In genomic region chr2:105075809-105076208, GRCm38 (mm10) we compare ENCODE assay signal across 27 mouse cellular contexts. TPM values are rescaled to one million over a fixed set of nuclear protein-coding genes. Genes with fewer than 3 reads are reported as not detected.
DNase-seq lines count a peak whose midpoint lies in the region; ATAC-seq and TF ChIP-seq lines count a peak whose summit lies in the region.
"Had no signal": no experiment of that assay in that cellular context is flagged by ENCODE, and none has a peak within 500 bp of the region (broad histone marks: within the 10 kb centered on the region; RNA-seq: fewer than 3 reads in every experiment).

No protein-coding gene starts in this region.

- no peak overlapping the region for H3K9ac ChIP-seq in embryonic facial prominence, embryonic 14.5 days (ENCODE audit: low read depth, low read length)
- no peak overlapping the region for H3K9ac ChIP-seq in kidney, embryonic 14.5 days (ENCODE audit: low read depth, low read length)
- no peak overlapping the region for H3K9ac ChIP-seq in kidney, postnatal 0 days (ENCODE audit: low read depth, low read length)
- H3K9ac ChIP-seq: embryonic facial prominence, embryonic 13.5 days; forebrain, embryonic 13.5 days; forebrain, embryonic 15.5 days; forebrain, postnatal 0 days had no signal

- no peaks in the 10 kb centered on the region for H3K9me3 ChIP-seq in embryonic facial prominence, embryonic 14.5 days (ENCODE audit: control insufficient read depth, low read length)
- H3K9me3 ChIP-seq in embryonic facial prominence, embryonic 10.5 days = no peaks in the 10 kb centered on the region
- no peaks in the 10 kb centered on the region for H3K9me3 ChIP-seq in kidney, embryonic 14.5 days (ENCODE audit: control insufficient read depth, low read length)
- no peaks in the 10 kb centered on the region for H3K9me3 ChIP-seq in kidney, postnatal 0 days (replicated peaks; ENCODE audit: low read length)
- H3K9me3 ChIP-seq: embryonic facial prominence, embryonic 13.5 days; forebrain, embryonic 13.5 days; forebrain, embryonic 15.5 days; G1E had no signal

- H3K4me2 ChIP-seq in embryonic facial prominence, embryonic 14.5 days (ENCODE audit: low read depth, low read length) = no peak overlapping the region
- no peak overlapping the region for H3K4me2 ChIP-seq in kidney, embryonic 14.5 days (replicated peaks; ENCODE audit: low read depth, low read length)
- H3K4me2 ChIP-seq in kidney, postnatal 0 days (ENCODE audit: low read length) = no peak overlapping the region
- H3K4me2 ChIP-seq: embryonic facial prominence, embryonic 13.5 days; forebrain, embryonic 13.5 days; forebrain, embryonic 15.5 days had no signal

- no peak overlapping the region for H3K4me3 ChIP-seq in embryonic facial prominence, embryonic 14.5 days (ENCODE audit: low read depth, low read length)
- H3K4me3 ChIP-seq in embryonic facial prominence, embryonic 10.5 days = no peak overlapping the region
- no peak overlapping the region for H3K4me3 ChIP-seq in kidney, embryonic 14.5 days (ENCODE audit: low read length)
- no peak overlapping the region for H3K4me3 ChIP-seq in kidney, postnatal 0 days (replicated peaks; ENCODE audit: low read depth, low read length)
- H3K4me3 ChIP-seq: embryonic facial prominence, embryonic 13.5 days; forebrain, embryonic 13.5 days; forebrain, embryonic 15.5 days had no signal

- DNase-seq in embryonic facial prominence, embryonic 14.5 days (ENCODE audit: low spot score) = no peak
- DNase-seq in embryonic facial prominence, embryonic 10.5 days (ENCODE audit: low spot score) = no peak
- DNase-seq in kidney, adult 8-10 months = no peak
- DNase-seq in kidney, postnatal 0 days (ENCODE audit: low spot score) = peak; percentile 46
- no peak for DNase-seq in kidney, postnatal 10 days
- DNase-seq: adrenal gland, adult 8-10 months; adrenal gland, postnatal 14 days; adrenal gland, postnatal 36 days; B cell, adult 2 months; cerebellum, adult 11-12 months; cerebellum, adult 2 months; cerebellum, adult 9-10 months; cerebellum, postnatal 10 days; cerebellum, postnatal 25 days; forebrain, postnatal 0 days had no signal

- TF ChIP-seq CTCF in kidney, postnatal 0 days (IDR thresholded peaks at IDR 0.05; ENCODE audit: low read depth) = no peak

- no peaks in the 10 kb centered on the region for H3K4me1 ChIP-seq in embryonic facial prominence, embryonic 14.5 days (ENCODE audit: control insufficient read depth, insufficient read depth, low read length)
- no peaks in the 10 kb centered on the region for H3K4me1 ChIP-seq in embryonic facial prominence, embryonic 10.5 days
- peaks cover 18% of the 10 kb centered on the region; the same call in 1 of the 2 replicates for H3K4me1 ChIP-seq in kidney, embryonic 14.5 days (ENCODE audit: control insufficient read depth, insufficient read depth, low read length)
- no peaks in the 10 kb centered on the region for H3K4me1 ChIP-seq in kidney, postnatal 0 days (replicated peaks; ENCODE audit: insufficient read depth, low read length)
- H3K4me1 ChIP-seq: embryonic facial prominence, embryonic 13.5 days; forebrain, embryonic 13.5 days; forebrain, embryonic 15.5 days had no signal

- WGBS in embryonic facial prominence, embryonic 14.5 days = 78% methylated on average over 5 of the region's 5 CpGs
- WGBS in embryonic facial prominence, embryonic 10.5 days = 82% methylated on average over 5 of the region's 5 CpGs
- 38% methylated on average over 5 of the region's 5 CpGs for WGBS in kidney, embryonic 14.5 days
- WGBS in kidney, postnatal 0 days = 48% methylated on average over 5 of the region's 5 CpGs

- no peak overlapping the region for H3K27ac ChIP-seq in embryonic facial prominence, embryonic 14.5 days (replicated peaks; ENCODE audit: low read depth, low read length)
- no peak overlapping the region for H3K27ac ChIP-seq in embryonic facial prominence, embryonic 10.5 days (replicated peaks)
- H3K27ac ChIP-seq in kidney, embryonic 14.5 days (ENCODE audit: low read depth, low read length) = no peak overlapping the region
- no peak overlapping the region for H3K27ac ChIP-seq in kidney, postnatal 0 days
- H3K27ac ChIP-seq: embryonic facial prominence, embryonic 13.5 days; forebrain, embryonic 13.5 days; forebrain, embryonic 15.5 days had no signal

- no peaks in the 10 kb centered on the region for H3K27me3 ChIP-seq in embryonic facial prominence, embryonic 14.5 days (replicated peaks; ENCODE audit: control insufficient read depth, insufficient read depth, low read length)
- H3K27me3 ChIP-seq in embryonic facial prominence, embryonic 10.5 days (replicated peaks; ENCODE audit: low read depth, poor library complexity, severe bottlenecking) = no peaks in the 10 kb centered on the region
- no peaks in the 10 kb centered on the region for H3K27me3 ChIP-seq in kidney, embryonic 14.5 days (ENCODE audit: control insufficient read depth, insufficient read depth, low read length)
- H3K27me3 ChIP-seq in kidney, postnatal 0 days (ENCODE audit: insufficient read depth, low read length) = no peaks in the 10 kb centered on the region
- H3K27me3 ChIP-seq: CH12.LX; embryonic facial prominence, embryonic 13.5 days; forebrain, embryonic 13.5 days; forebrain, embryonic 15.5 days; Patski had no signal

- peak; percentile 55; the same call in 1 of the 2 replicates for ATAC-seq in embryonic facial prominence, embryonic 14.5 days (ENCODE audit: low read depth)
- ATAC-seq in kidney, embryonic 14.5 days (ENCODE audit: low FRiP score, low TSS enrichment) = peak; percentile 65
- ATAC-seq in kidney, postnatal 0 days (replicated peaks; ENCODE audit: low FRiP score, low read depth) = no peak
- ATAC-seq: activated CD4-positive, CD25-positive, alpha-beta regulatory T cell, adult 4 months; CD4-positive, CD25-positive, alpha-beta regulatory T cell, adult 4 months; forebrain, embryonic 13.5 days; forebrain, embryonic 15.5 days; forebrain, postnatal 0 days; Patski had no signal

- H3K36me3 ChIP-seq in embryonic facial prominence, embryonic 14.5 days (ENCODE audit: control insufficient read depth, insufficient read depth, low read length) = no peaks in the 10 kb centered on the region
- H3K36me3 ChIP-seq in embryonic facial prominence, embryonic 10.5 days (replicated peaks) = no peaks in the 10 kb centered on the region
- H3K36me3 ChIP-seq in kidney, embryonic 14.5 days (ENCODE audit: control insufficient read depth, insufficient read depth, low read length) = no peaks in the 10 kb centered on the region
- no peaks in the 10 kb centered on the region for H3K36me3 ChIP-seq in kidney, postnatal 0 days (ENCODE audit: insufficient read depth, low read length)
- H3K36me3 ChIP-seq: embryonic facial prominence, embryonic 13.5 days; forebrain, embryonic 15.5 days; G1E had no signal

RNA-seq across cellular contexts. Expression of gene Gm11060, which starts 16.0 kb away (rescaled TPM):
- polyA plus RNA-seq in embryonic facial prominence, embryonic 14.5 days (2014; fragmentation: Nextera tagmentation; extraction: Ambion mirVana) = not detected in 2 replicates
- not detected in 2 replicates for polyA plus RNA-seq in embryonic facial prominence, embryonic 10.5 days (2016; fragmentation: Nextera tagmentation; extraction: Ambion mirVana)
- polyA plus RNA-seq in kidney, embryonic 14.5 days (2014; fragmentation: Nextera tagmentation; extraction: Ambion mirVana) = not detected in 2 replicates
- not detected in 2 replicates for polyA plus RNA-seq in kidney, postnatal 0 days (2015; fragmentation: Nextera tagmentation; extraction: Ambion mirVana)
- polyA plus RNA-seq: activated CD4-positive, CD25-positive, alpha-beta regulatory T cell, adult 4 months; CD4-positive, CD25-positive, alpha-beta regulatory T cell, adult 4 months; cerebellum, adult 2 months; cortical plate, adult 2 months; embryonic facial prominence, embryonic 11.5 days; embryonic facial prominence, embryonic 13.5 days; forebrain, embryonic 11.5 days; forebrain, embryonic 13.5 days; forebrain, embryonic 15.5 days; forebrain, postnatal 0 days; G1E; Patski had no signal

RNA-seq across cellular contexts. Expression of gene Wt1, which starts 50.5 kb away (rescaled TPM):
- 0.54 and 0.84 TPM in 2 replicates for polyA plus RNA-seq in embryonic facial prominence, embryonic 14.5 days (2014; fragmentation: Nextera tagmentation; extraction: Ambion mirVana)
- 0.25 and 0.44 TPM in 2 replicates for polyA plus RNA-seq in embryonic facial prominence, embryonic 10.5 days (2016; fragmentation: Nextera tagmentation; extraction: Ambion mirVana)
- polyA plus RNA-seq in kidney, embryonic 14.5 days (2014; fragmentation: Nextera tagmentation; extraction: Ambion mirVana) = 108 and 164 TPM in 2 replicates
- polyA plus RNA-seq in kidney, postnatal 0 days (2015; fragmentation: Nextera tagmentation; extraction: Ambion mirVana) = 93.6 and 95.7 TPM in 2 replicates
- polyA plus RNA-seq: activated CD4-positive, CD25-positive, alpha-beta regulatory T cell, adult 4 months; CD4-positive, CD25-positive, alpha-beta regulatory T cell, adult 4 months; cerebellum, adult 2 months; forebrain, embryonic 13.5 days; forebrain, embryonic 15.5 days; G1E had no signal

RNA-seq across cellular contexts. Expression of gene Eif3m, which starts 58.9 kb away (rescaled TPM):
- 279 and 283 TPM in 2 replicates for polyA plus RNA-seq in embryonic facial prominence, embryonic 14.5 days (2014; fragmentation: Nextera tagmentation; extraction: Ambion mirVana)
- 310 and 325 TPM in 2 replicates for polyA plus RNA-seq in embryonic facial prominence, embryonic 10.5 days (2016; fragmentation: Nextera tagmentation; extraction: Ambion mirVana)
- polyA plus RNA-seq in kidney, embryonic 14.5 days (2014; fragmentation: Nextera tagmentation; extraction: Ambion mirVana) = 463 and 518 TPM in 2 replicates
- 401 and 416 TPM in 2 replicates for polyA plus RNA-seq in kidney, postnatal 0 days (2015; fragmentation: Nextera tagmentation; extraction: Ambion mirVana)

Comparison
In these comparisons a context has a peak if more than half of its experiments do, and no peak if none do; other contexts are left out.
1. RNA of gene Wt1, which starts 50.5 kb away (polyA plus RNA-seq): 108 to 164 TPM in kidney, embryonic 14.5 days and 93.6 to 95.7 TPM in kidney, postnatal 0 days; 0.54 to 0.84 TPM in embryonic facial prominence, embryonic 14.5 days and 0.25 to 0.44 TPM in embryonic facial prominence, embryonic 10.5 days; every median in the first group is over 10 times any median in the second.